In genomic region chr11:9190772-9191554, GRCm38 (mm10) we compare ENCODE assay signal across 9 mouse cellular contexts. TPM values are rescaled to one million over a fixed set of nuclear protein-coding genes. Genes with fewer than 3 reads are reported as not detected.
A peak's percentile ranks its signal among the peaks of the same experiment; 100 is the strongest.
DNase-seq lines count a peak whose midpoint lies in the region; ATAC-seq lines count a peak whose summit lies in the region.
"Had no signal": no experiment of that assay in that cellular context is flagged by ENCODE, and none has a peak within 500 bp of the region (broad histone marks: within the 10 kb centered on the region; RNA-seq: fewer than 3 reads in every experiment).

No protein-coding gene starts in this region.

- no peaks in the 10 kb centered on the region for H3K9me3 ChIP-seq in forebrain, embryonic 13.5 days (replicated peaks)
- no peaks in the 10 kb centered on the region for H3K9me3 ChIP-seq in kidney, embryonic 15.5 days (replicated peaks)

- H3K4me1 ChIP-seq in forebrain, embryonic 13.5 days = 0 out of 2 replicates have a peak, but pooled peaks cover 6% of the 10 kb centered on the region
- H3K4me1 ChIP-seq in kidney, embryonic 15.5 days = peaks cover 5% of the 10 kb centered on the region; the same call in 1 of the 2 replicates

- H3K4me3 ChIP-seq in forebrain, embryonic 13.5 days = no peak overlapping the region
- H3K4me3 ChIP-seq in kidney, embryonic 15.5 days (replicated peaks) = no peak overlapping the region
- H3K4me3 ChIP-seq: left cerebral cortex, adult 2 months had no signal

- H3K4me2 ChIP-seq in forebrain, embryonic 13.5 days = no peak overlapping the region
- H3K4me2 ChIP-seq in kidney, embryonic 15.5 days = no peak overlapping the region

- 34% methylated on average over 11 of the region's 11 CpGs for WGBS in forebrain, embryonic 13.5 days
- 41% methylated on average over 11 of the region's 11 CpGs for WGBS in kidney, embryonic 15.5 days

- no peak overlapping the region for H3K27ac ChIP-seq in forebrain, embryonic 13.5 days
- peak overlapping the region; percentile 27; the same call in 1 of the 2 replicates for H3K27ac ChIP-seq in kidney, embryonic 15.5 days
- H3K27ac ChIP-seq: left cerebral cortex, adult 2 months had no signal

- H3K9ac ChIP-seq in forebrain, embryonic 13.5 days = no peak overlapping the region
- H3K9ac ChIP-seq in kidney, embryonic 15.5 days = no peak overlapping the region

- no peaks in the 10 kb centered on the region for H3K36me3 ChIP-seq in forebrain, embryonic 13.5 days (ENCODE audit: poor library complexity, severe bottlenecking)
- H3K36me3 ChIP-seq in kidney, embryonic 15.5 days = no peaks in the 10 kb centered on the region

- H3K27me3 ChIP-seq in forebrain, embryonic 13.5 days = no peaks in the 10 kb centered on the region
- no peaks in the 10 kb centered on the region for H3K27me3 ChIP-seq in kidney, embryonic 15.5 days

- DNase-seq in embryo, embryonic 10.5 days (ENCODE audit: low spot score) = peak; percentile 57
- peak; percentile 31 for DNase-seq in lung, postnatal 36 days
- DNase-seq in spleen, postnatal 10 days (ENCODE audit: low spot score in 2 of 2) = no peak
- DNase-seq in adrenal gland, postnatal 4 days (ENCODE audit: low spot score in 2 of 2) = no peak
- no peak for DNase-seq in urinary bladder, postnatal 36 days (ENCODE audit: low spot score in 2 of 2)
- DNase-seq in natural killer cell, adult 2 months (ENCODE audit: low spot score in 2 of 2) = no peak

- peak; percentile 59; the same call in 1 of the 2 replicates for ATAC-seq in forebrain, embryonic 13.5 days
- ATAC-seq in kidney, embryonic 15.5 days (replicated peaks; ENCODE audit: low FRiP score) = peak; percentile 82

RNA-seq across cellular contexts. Expression of gene Abca13, which starts 0.8 kb away (rescaled TPM):
- 0.01 and 0.14 TPM in 2 replicates for polyA plus RNA-seq in forebrain, embryonic 13.5 days (2015; fragmentation: Nextera tagmentation; extraction: Ambion mirVana)
- 0.16 and 0.17 TPM in 2 replicates for polyA plus RNA-seq in kidney, embryonic 15.5 days (2015; fragmentation: Nextera tagmentation; extraction: Ambion mirVana)
- total RNA-seq in adrenal gland, postnatal 4 days (2021) = 1 to 10 TPM in 1 of 2 experiments, under 1 TPM in 1; 0.76 to 1.8 TPM

Comparison
In these comparisons a context has a peak if more than half of its experiments do, and no peak if none do; other contexts are left out.
1. DNase-seq: peak in embryo, embryonic 10.5 days (single experiment) and lung, postnatal 36 days (single experiment); none in spleen, postnatal 10 days (0 of 2), adrenal gland, postnatal 4 days (0 of 2), urinary bladder, postnatal 36 days (0 of 2) and natural killer cell, adult 2 months (0 of 2).